Mouse (Mus musculus): ENCODE measurements around the gene Rhbdd3. TPM values are rescaled to one million over a fixed set of nuclear protein-coding genes. Genes with fewer than 3 reads are reported as not detected.

Gene Rhbdd3
- polyA plus RNA-seq, 1 experiment: 22.1 TPM

DNA sequence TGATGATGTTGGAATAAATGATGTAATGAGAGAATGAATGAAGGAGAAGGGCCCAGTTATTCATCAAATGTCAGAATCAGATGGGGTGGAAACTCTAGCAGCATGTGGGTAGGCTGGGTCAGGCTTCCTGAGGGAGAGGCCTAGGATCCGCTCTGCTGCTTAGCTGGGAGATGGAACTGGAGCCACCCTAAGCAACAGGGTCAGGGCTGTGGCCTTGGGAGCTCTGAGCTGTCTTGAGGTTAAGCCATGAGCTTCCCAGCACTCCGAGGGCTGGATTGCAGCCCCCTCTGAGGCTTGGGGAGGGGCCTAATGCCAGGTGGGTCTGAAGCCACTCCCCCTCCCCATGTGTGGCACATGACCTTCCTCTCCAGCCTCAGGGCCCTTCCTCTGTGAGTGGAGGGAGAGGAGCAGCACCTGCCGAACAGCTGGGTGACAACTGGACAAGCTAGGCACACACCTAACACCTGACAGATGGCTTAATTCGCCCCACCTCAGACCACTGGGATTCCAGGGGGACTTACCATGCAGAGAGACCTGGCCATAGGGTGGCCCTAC is 31.5 kb downstream of the Rhbdd3 start:
- Histone ChIP-seq H3K27ac (ENCODE audit: insufficient read depth, low read depth, low read length) (no peak overlapping the region), H3K4me1 (ENCODE audit: control insufficient read depth, insufficient read depth, insufficient read length, low read length) (no peaks in the 10 kb centered on the region; the same call in 1 of the 2 replicates), H3K27me3 (ENCODE audit: control insufficient read depth, insufficient read depth, low read length) (no peaks in the 10 kb centered on the region), H3K36me3 (ENCODE audit: control insufficient read depth, insufficient read depth, low read length) (no peaks in the 10 kb centered on the region), H3K4me3 (ENCODE audit: low read depth, low read length) (no peak overlapping the region)
- TF ChIP-seq POLR2A (IDR thresholded peaks at IDR 0.05; ENCODE audit: low read depth, low read length) (no peak), CTCF (IDR thresholded peaks at IDR 0.05; ENCODE audit: extremely low read depth, insufficient read length, insufficient replicate concordance, low read depth, low read length) (no peak)
- WGBS: 86% methylated on average over 4 of the region's 4 CpGs

DNA sequence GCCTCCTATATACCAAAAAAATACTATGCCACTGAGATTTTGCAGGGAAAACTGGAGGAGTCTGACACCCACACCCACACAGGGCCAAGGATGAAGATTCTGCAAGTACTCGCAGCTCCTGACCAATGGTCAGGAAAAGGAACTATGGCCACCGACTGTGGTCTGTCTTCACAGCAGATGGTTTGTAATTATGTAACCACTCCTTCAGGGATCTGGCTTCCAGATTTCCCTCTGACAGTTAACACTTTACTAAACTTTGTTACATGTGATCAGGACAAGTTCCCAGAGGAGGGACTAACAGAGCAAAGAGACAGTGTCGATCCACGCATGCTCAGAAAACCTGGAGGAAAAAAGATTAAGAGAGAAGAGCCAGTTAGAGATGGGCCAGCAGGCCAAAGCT is 34.0 kb downstream of the Rhbdd3 start:
- H3K36me3 ChIP-seq (ENCODE audit: control insufficient read depth, insufficient read depth, low read length): no peaks in the 10 kb centered on the region
- 62% methylated on average over 4 of the region's 4 CpGs for WGBS

DNA sequence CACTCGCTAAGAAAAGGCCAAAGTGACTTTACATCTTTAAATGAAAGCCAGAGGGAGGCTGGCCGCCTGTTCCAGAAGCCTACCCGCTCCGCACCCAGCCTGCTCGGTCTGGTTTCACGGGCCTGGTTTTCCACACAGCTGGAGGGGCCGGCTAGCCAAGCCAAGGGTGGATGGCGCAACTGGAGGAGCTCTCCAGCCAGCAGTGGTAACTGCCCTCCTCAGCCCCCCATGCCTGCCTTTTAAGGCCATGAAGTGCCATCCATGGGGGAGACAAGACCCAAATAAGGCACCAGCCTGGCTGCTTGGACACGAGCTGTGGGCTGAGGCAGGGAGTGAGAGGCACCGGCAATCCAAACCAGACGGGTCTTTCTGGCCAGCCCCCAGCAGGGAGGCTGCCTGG is 37.2 kb downstream of the Rhbdd3 start:
- Histone ChIP-seq H3K27ac (ENCODE audit: insufficient read depth, low read depth, low read length) (peak overlapping the region; percentile 59), H3K4me3 (ENCODE audit: low read depth, low read length) (peak overlapping the region; percentile 17; the same call in 1 of the 2 replicates)

More for the DNA sequence above, 34.0 kb downstream of the Rhbdd3 start:
- H3K27ac ChIP-seq (ENCODE audit: insufficient read depth, low read depth, low read length): no peak overlapping the region
- TF ChIP-seq CTCF (IDR thresholded peaks at IDR 0.05; ENCODE audit: extremely low read depth, insufficient read length, insufficient replicate concordance, low read depth, low read length): no peak
- no peak overlapping the region for H3K4me3 ChIP-seq (ENCODE audit: low read depth, low read length)
- H3K4me1 ChIP-seq (ENCODE audit: control insufficient read depth, insufficient read depth, insufficient read length, low read length): no peaks in the 10 kb centered on the region; the same call in 1 of the 2 replicates
- no peaks in the 10 kb centered on the region for H3K27me3 ChIP-seq (ENCODE audit: control insufficient read depth, insufficient read depth, low read length)

DNA sequence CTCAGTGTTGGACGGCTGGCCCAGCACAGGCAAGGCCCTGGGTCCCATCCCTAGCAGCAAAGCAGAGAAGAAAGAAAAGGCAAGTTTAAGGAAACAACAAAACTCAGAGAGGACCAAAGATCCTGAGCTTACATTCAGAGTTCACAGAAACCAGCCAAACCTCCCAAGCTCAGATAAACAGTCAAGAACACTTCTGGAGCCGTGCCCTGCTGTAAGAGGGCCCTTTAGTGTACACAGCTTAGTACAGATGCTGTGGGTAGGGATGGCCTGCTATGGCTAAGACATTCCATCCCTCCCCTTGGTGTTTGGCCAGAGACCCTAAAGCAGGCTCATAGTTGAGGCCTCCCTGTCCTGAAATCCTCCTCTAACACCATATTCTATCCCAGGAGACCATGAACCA is 39.9 kb downstream of the Rhbdd3 start:
- peaks cover 11% of the 10 kb centered on the region; the same call in 1 of the 2 replicates for H3K4me1 ChIP-seq (ENCODE audit: control insufficient read depth, insufficient read depth, insufficient read length, low read length)
- no peaks in the 10 kb centered on the region for H3K27me3 ChIP-seq (ENCODE audit: control insufficient read depth, insufficient read depth, low read length)
- TF ChIP-seq POLR2A (IDR thresholded peaks at IDR 0.05; ENCODE audit: low read depth, low read length) (no peak), CTCF (IDR thresholded peaks at IDR 0.05; ENCODE audit: extremely low read depth, insufficient read length, insufficient replicate concordance, low read depth, low read length) (no peak)
- H3K36me3 ChIP-seq (ENCODE audit: control insufficient read depth, insufficient read depth, low read length): no peaks in the 10 kb centered on the region
- 66% methylated on average over 2 of the region's 2 CpGs for WGBS
- no peak overlapping the region for H3K4me3 ChIP-seq (ENCODE audit: low read depth, low read length)
- peak overlapping the region; percentile 77 for H3K27ac ChIP-seq (ENCODE audit: insufficient read depth, low read depth, low read length)

More for the DNA sequence above, 37.2 kb downstream of the Rhbdd3 start:
- H3K4me1 ChIP-seq (ENCODE audit: control insufficient read depth, insufficient read depth, insufficient read length, low read length): peaks cover 7% of the 10 kb centered on the region
- 80% methylated on average over 11 of the region's 11 CpGs for WGBS
- no peaks in the 10 kb centered on the region for H3K27me3 ChIP-seq (ENCODE audit: control insufficient read depth, insufficient read depth, low read length)
- no peak for TF ChIP-seq CTCF (IDR thresholded peaks at IDR 0.05; ENCODE audit: extremely low read depth, insufficient read length, insufficient replicate concordance, low read depth, low read length)
- no peak for TF ChIP-seq POLR2A (IDR thresholded peaks at IDR 0.05; ENCODE audit: low read depth, low read length)
- H3K36me3 ChIP-seq (ENCODE audit: control insufficient read depth, insufficient read depth, low read length): no peaks in the 10 kb centered on the region

DNA sequence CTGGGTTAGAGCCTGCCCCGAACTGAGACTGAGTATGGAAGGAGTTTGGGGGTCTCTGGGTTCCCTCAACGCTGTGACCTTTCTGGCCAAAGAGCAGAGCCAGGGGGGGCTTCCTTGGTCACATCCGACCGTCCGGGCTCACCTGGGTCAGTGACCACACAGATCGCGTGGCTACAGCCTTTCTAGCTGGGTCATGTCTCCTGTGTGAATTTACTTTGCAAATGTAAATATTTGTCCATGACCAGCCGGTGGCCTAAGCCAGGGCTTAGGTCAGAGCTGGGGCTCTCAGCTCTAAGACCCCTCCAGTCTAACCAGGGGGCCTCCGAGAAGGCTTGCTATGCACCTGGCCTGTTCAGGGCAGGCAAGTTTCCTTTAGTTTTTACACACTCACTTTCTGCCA is 40.6 kb downstream of the Rhbdd3 start:
- 83% methylated on average over 9 of the region's 9 CpGs for WGBS
- H3K27me3 ChIP-seq (ENCODE audit: control insufficient read depth, insufficient read depth, low read length): no peaks in the 10 kb centered on the region
- 0 out of 2 replicates have a peak overlapping the region, but pooled peaks have one; percentile 4 for H3K4me3 ChIP-seq (ENCODE audit: low read depth, low read length)
- H3K4me1 ChIP-seq (ENCODE audit: control insufficient read depth, insufficient read depth, insufficient read length, low read length): peaks cover 11% of the 10 kb centered on the region; the same call in 1 of the 2 replicates
- TF ChIP-seq POLR2A (IDR thresholded peaks at IDR 0.05; ENCODE audit: low read depth, low read length): no peak
- no peak for TF ChIP-seq CTCF (IDR thresholded peaks at IDR 0.05; ENCODE audit: extremely low read depth, insufficient read length, insufficient replicate concordance, low read depth, low read length)
- no peaks in the 10 kb centered on the region for H3K36me3 ChIP-seq (ENCODE audit: control insufficient read depth, insufficient read depth, low read length)
- H3K27ac ChIP-seq (ENCODE audit: insufficient read depth, low read depth, low read length): peak overlapping the region; percentile 77

DNA sequence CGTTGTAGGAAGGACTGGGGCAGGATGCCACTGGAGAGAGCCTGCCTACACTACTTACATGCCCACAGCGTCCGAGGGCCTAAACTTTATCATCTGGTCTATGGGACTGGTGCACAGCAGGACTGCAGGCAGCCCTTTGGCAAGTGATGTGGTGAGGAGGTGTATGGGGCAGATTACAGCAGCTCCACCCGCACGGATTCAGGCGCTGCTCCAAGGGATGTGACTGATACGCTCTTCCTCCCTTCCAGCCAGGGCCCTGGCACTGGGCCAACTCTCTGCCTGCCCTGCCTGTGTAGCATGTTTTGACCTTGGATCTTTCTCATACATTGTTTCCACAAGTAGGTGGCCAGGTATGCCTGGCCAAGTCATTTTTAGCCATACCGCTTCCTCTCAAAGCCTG is 41.9 kb downstream of the Rhbdd3 start:
- 13% methylated on average over 8 of the region's 8 CpGs for WGBS
- TF ChIP-seq POLR2A (IDR thresholded peaks at IDR 0.05; ENCODE audit: low read depth, low read length): no peak
- TF ChIP-seq CTCF (IDR thresholded peaks at IDR 0.05; ENCODE audit: extremely low read depth, insufficient read length, insufficient replicate concordance, low read depth, low read length): no peak

DNA sequence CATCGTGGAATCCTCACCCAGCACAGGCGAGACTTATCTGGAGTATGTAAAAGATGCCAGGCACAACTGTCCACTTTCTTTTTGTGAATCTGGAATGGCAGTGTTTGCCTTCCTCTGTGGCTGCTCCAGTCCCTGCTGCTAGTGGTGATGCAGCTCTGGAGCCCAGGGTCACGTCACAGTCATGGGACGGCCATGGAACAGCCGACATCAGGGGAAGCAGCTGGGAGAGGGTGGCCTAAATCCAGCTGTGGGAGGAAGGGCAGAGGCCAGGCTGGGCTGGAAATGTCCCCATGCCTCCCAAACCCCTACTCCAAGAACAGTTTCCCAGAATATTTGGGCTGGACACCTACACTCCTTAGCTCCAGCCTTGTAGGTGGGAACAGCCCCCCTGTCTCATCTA is 42.5 kb downstream of the Rhbdd3 start:
- Histone ChIP-seq H3K27ac (ENCODE audit: insufficient read depth, low read depth, low read length) (peak overlapping the region; percentile 47; the same call in 1 of the 2 replicates), H3K4me3 (ENCODE audit: low read depth, low read length) (no peak overlapping the region), H3K27me3 (ENCODE audit: control insufficient read depth, insufficient read depth, low read length) (no peaks in the 10 kb centered on the region), H3K4me1 (ENCODE audit: control insufficient read depth, insufficient read depth, insufficient read length, low read length) (peaks cover 11% of the 10 kb centered on the region; the same call in 1 of the 2 replicates), H3K36me3 (ENCODE audit: control insufficient read depth, insufficient read depth, low read length) (no peaks in the 10 kb centered on the region)
- TF ChIP-seq CTCF (IDR thresholded peaks at IDR 0.05; ENCODE audit: extremely low read depth, insufficient read length, insufficient replicate concordance, low read depth, low read length) (no peak), POLR2A (IDR thresholded peaks at IDR 0.05; ENCODE audit: low read depth, low read length) (no peak)
- 59% methylated on average over 5 of the region's 5 CpGs for WGBS

More for the DNA sequence above, 41.9 kb downstream of the Rhbdd3 start:
- Histone ChIP-seq H3K36me3 (ENCODE audit: control insufficient read depth, insufficient read depth, low read length) (no peaks in the 10 kb centered on the region), H3K4me1 (ENCODE audit: control insufficient read depth, insufficient read depth, insufficient read length, low read length) (peaks cover 11% of the 10 kb centered on the region; the same call in 1 of the 2 replicates), H3K4me3 (ENCODE audit: low read depth, low read length) (no peak overlapping the region), H3K27ac (ENCODE audit: insufficient read depth, low read depth, low read length) (peak overlapping the region; percentile 47; the same call in 1 of the 2 replicates), H3K27me3 (ENCODE audit: control insufficient read depth, insufficient read depth, low read length) (no peaks in the 10 kb centered on the region)

Data from small intestine, adult 2 months (tissue).